Mouse (Mus musculus) stomach, embryonic 14.5 days (tissue): ENCODE results near the gene Srpk2. TPM values are rescaled to one million over a fixed set of nuclear protein-coding genes. Genes with fewer than 3 reads are reported as not detected.
"Not testable (repeated sequence)": the region's sequence is repeated elsewhere in the genome, so short reads cannot be mapped to it uniquely, and the experiment has no call there.

Experiments used
- ATAC-seq: fragments of 200-750 bp; cut with Nextera tagmentation; 2 replicates; pipeline ENCODE4 v1.8.0; 2017; ENCODE audit warnings: low read depth, moderate TSS enrichment; ENCODE audit not compliant: insufficient number of reproducible peaks, insufficient read depth, low FRiP score
- H3K27ac ChIP-seq: fragments of 300-500 bp; sonication (generic); 2 replicates; pipeline ENCODE4 v1.5.1; 2014; ENCODE audit warnings: mild to moderate bottlenecking, low read length, moderate library complexity, mixed read lengths
- H3K27me3 ChIP-seq: fragments of 300-500 bp; sonication (generic); 2 replicates; pipeline ENCODE4 v1.6.1; 2014; ENCODE audit warnings: low read length, control low read depth, mixed read lengths; ENCODE audit not compliant: control insufficient read depth, insufficient read depth
- H3K36me3 ChIP-seq: fragments of 300-500 bp; sonication (generic); 2 replicates; pipeline ENCODE4 v1.6.1; 2014; ENCODE audit warnings: mild to moderate bottlenecking, control low read depth, low read length, moderate library complexity, mixed read lengths; ENCODE audit not compliant: control insufficient read depth, insufficient read depth
- H3K4me1 ChIP-seq: fragments of 300-500 bp; sonication (generic); 2 replicates; pipeline ENCODE4 v1.6.1; 2014; ENCODE audit warnings: low read length, control low read depth, mixed read lengths; ENCODE audit not compliant: control insufficient read depth, insufficient read depth
- H3K4me2 ChIP-seq: fragments of 300-500 bp; sonication (generic); replicated peaks from 2 replicates; pipeline ENCODE4 v1.6.1; 2014; ENCODE audit warnings: low read depth, low read length, control low read depth
- H3K4me3 ChIP-seq: fragments of 300-500 bp; sonication (generic); 2 replicates; pipeline ENCODE4 v1.5.1; 2014; ENCODE audit warnings: low read depth, low read length, control low read depth
- H3K9ac ChIP-seq: fragments of 300-500 bp; sonication (generic); replicated peaks from 2 replicates; pipeline ENCODE4 v1.6.1; 2014; ENCODE audit warnings: low read depth, mild to moderate bottlenecking, control low read depth, low read length, moderate library complexity, mixed read lengths
- H3K9me3 ChIP-seq: fragments of 300-500 bp; sonication (generic); 2 replicates; pipeline ENCODE4 v1.6.1; 2016; ENCODE audit warnings: low read depth, low read length, control low read depth; ENCODE audit not compliant: control insufficient read depth
- WGBS: fragments of 180-500 bp; shearing (Covaris S2); extraction: QIAGEN DNeasy Blood & Tissue Kit; methylation state at CpG from one replicate; pipeline ENCODE4 v1.1.7; 2014; 5-methylcytosine and 5-hydroxymethylcytosine counted together
- polyA plus RNA-seq: library from polyadenylated mRNA; unstranded; fragments of >200 nt; fragmentation: Nextera tagmentation; extraction: Ambion mirVana; gene quantifications from 2 replicates; pipeline ENCODE4 v1.2.1, GENCODE M21; 2014

Srpk2 gene
- polyA plus RNA-seq, 1 experiment from 2014 or later: 61.8 TPM

GRCm38 (mm10) chr5:23489231-23489630 is 195.2 kb downstream of the Srpk2 start:
- Histone ChIP-seq H3K4me3 (no peak overlapping the region), H3K9ac (no peak overlapping the region), H3K9me3 (no peaks in the 10 kb centered on the region), H3K27ac (no peak overlapping the region), H3K4me1 (no peaks in the 10 kb centered on the region), H3K4me2 (no peak overlapping the region), H3K36me3 (peaks cover 61% of the 10 kb centered on the region), H3K27me3 (no peaks in the 10 kb centered on the region)
- 84% methylated on average over 4 of the region's 4 CpGs for WGBS
- no peak for ATAC-seq

GRCm38 (mm10) chr5:23483811-23484210 is 200.6 kb downstream of the Srpk2 start:
- no peaks in the 10 kb centered on the region for H3K27me3 ChIP-seq
- no peak overlapping the region for H3K9ac ChIP-seq
- WGBS: 93% methylated on average over 7 of the region's 7 CpGs

GRCm38 (mm10) chr5:23473098-23473873 is 211.1 kb downstream of the Srpk2 start:
- no peak for ATAC-seq
- no peaks in the 10 kb centered on the region for H3K27me3 ChIP-seq
- peaks cover 57% of the 10 kb centered on the region for H3K36me3 ChIP-seq
- 79% methylated on average over 6 of the region's 6 CpGs for WGBS
- H3K4me2 ChIP-seq: no peak overlapping the region
- H3K27ac ChIP-seq: no peak overlapping the region
- H3K9ac ChIP-seq: no peak overlapping the region
- H3K4me1 ChIP-seq: no peaks in the 10 kb centered on the region
- no peaks in the 10 kb centered on the region for H3K9me3 ChIP-seq
- no peak overlapping the region for H3K4me3 ChIP-seq

More at GRCm38 (mm10) chr5:23483811-23484210, 200.6 kb downstream of the Srpk2 start:
- H3K4me3 ChIP-seq: no peak overlapping the region
- no peaks in the 10 kb centered on the region for H3K4me1 ChIP-seq
- H3K27ac ChIP-seq: no peak overlapping the region
- no peaks in the 10 kb centered on the region for H3K9me3 ChIP-seq
- no peak for ATAC-seq
- H3K4me2 ChIP-seq: no peak overlapping the region
- peaks cover 61% of the 10 kb centered on the region for H3K36me3 ChIP-seq

DNA sequence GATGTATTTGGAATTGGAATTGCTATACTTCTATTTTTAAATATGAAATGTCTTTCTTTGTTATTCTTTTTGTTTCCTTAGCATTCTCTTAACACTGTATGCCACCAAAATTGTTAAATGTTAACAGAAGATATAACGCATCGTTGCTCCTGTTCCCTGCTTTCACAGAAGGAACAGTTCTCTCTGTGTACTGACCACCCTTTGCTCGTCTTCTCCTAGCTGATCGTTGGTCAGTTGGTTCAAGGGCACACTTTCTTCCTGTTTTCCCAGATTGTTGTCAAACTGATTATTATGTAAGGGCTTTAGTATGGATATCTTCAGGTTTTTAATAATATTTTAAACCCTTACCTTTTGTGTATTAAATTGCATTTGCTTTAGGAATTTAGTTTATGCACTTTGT is 217.9 kb downstream of the Srpk2 start:
- Histone ChIP-seq H3K4me3 (no peak overlapping the region), H3K4me2 (no peak overlapping the region), H3K9me3 (no peaks in the 10 kb centered on the region), H3K27ac (no peak overlapping the region), H3K27me3 (no peaks in the 10 kb centered on the region), H3K36me3 (peaks cover 56% of the 10 kb centered on the region), H3K4me1 (no peaks in the 10 kb centered on the region; the same call in 1 of the 2 replicates), H3K9ac (no peak overlapping the region)
- WGBS: 90% methylated on average over 4 of the region's 4 CpGs
- no peak for ATAC-seq

DNA sequence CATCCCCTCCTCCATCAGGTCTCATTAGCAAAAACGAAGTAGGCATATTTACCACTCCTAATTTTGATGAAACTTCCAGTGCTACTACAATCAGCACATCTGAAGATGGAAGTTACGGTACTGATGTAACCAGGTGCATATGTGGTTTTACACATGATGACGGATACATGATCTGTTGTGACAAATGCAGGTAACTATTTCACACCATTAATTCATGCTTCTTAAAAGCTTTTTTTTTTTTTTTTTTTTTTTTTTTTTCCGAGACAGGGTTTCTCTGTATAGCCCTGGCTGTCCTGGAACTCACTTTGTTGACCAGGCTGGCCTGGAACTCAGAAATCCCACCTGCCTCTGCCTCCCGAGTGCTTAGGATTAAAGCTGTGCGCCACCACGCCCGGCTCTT is 219.7 kb downstream of the Srpk2 start:
- WGBS: 95% methylated on average over 7 of the region's 8 CpGs
- Histone ChIP-seq H3K4me2 (no peak overlapping the region), H3K9ac (no peak overlapping the region), H3K36me3 (peaks cover 43% of the 10 kb centered on the region), H3K9me3 (no peaks in the 10 kb centered on the region), H3K4me1 (no peaks in the 10 kb centered on the region; the same call in 1 of the 2 replicates), H3K27ac (no peak overlapping the region), H3K4me3 (no peak overlapping the region), H3K27me3 (no peaks in the 10 kb centered on the region)
- no peak for ATAC-seq

- WGBS: 96% methylated on average over 3 of the region's 3 CpGs
- no peak for ATAC-seq
- no peaks in the 10 kb centered on the region for H3K9me3 ChIP-seq
Observed at GRCm38 (mm10) chr5:23464247-23464646, 220.2 kb downstream of the Srpk2 start.

DNA sequence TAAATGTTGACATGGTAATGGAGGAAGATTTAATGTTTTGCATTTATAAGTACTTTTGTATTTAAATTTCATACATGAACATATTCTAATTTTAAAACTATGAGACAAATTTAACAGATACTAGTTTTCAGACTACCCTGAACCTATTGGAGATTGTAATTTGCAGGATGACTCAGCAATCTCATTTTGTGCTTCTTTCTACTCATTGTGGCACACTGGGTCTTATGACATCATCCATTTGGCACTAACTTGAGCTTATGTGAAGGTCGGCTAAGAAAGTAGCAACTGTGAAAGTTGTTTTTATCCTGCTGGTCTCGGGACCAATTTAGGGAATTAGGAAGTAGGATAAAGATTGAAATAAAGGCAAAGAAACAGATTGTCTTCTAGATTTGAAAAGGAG is 222.7 kb downstream of the Srpk2 start:
- no peak for ATAC-seq
- no peak overlapping the region for H3K27ac ChIP-seq

More at GRCm38 (mm10) chr5:23464247-23464646, 220.2 kb downstream of the Srpk2 start:
- Histone ChIP-seq H3K4me1 (no peaks in the 10 kb centered on the region; the same call in 1 of the 2 replicates), H3K36me3 (peaks cover 39% of the 10 kb centered on the region), H3K27me3 (no peaks in the 10 kb centered on the region), H3K4me2 (no peak overlapping the region), H3K4me3 (no peak overlapping the region), H3K27ac (no peak overlapping the region), H3K9ac (no peak overlapping the region)

GRCm38 (mm10) chr5:23453561-23453960 is 230.9 kb downstream of the Srpk2 start:
- WGBS: 78% methylated on average over 2 of the region's 2 CpGs
- H3K27me3 ChIP-seq, H3K4me3 ChIP-seq, H3K9me3 ChIP-seq, H3K4me2 ChIP-seq, ATAC-seq, H3K4me1 ChIP-seq, H3K27ac ChIP-seq, H3K9ac ChIP-seq: not testable (repeated sequence)
- H3K36me3 ChIP-seq: peaks cover 21% of the 10 kb centered on the region

More for the DNA sequence above, 222.7 kb downstream of the Srpk2 start:
- Histone ChIP-seq H3K27me3 (no peaks in the 10 kb centered on the region), H3K4me3 (no peak overlapping the region), H3K9me3 (no peaks in the 10 kb centered on the region), H3K4me1 (no peaks in the 10 kb centered on the region; the same call in 1 of the 2 replicates), H3K9ac (no peak overlapping the region), H3K4me2 (no peak overlapping the region), H3K36me3 (peaks cover 28% of the 10 kb centered on the region)
- WGBS: 68% methylated on average over 2 of the region's 2 CpGs
